Mouse (Mus musculus) myocyte (in vitro differentiated cells): ENCODE measurements around the gene Ttl.

Experiments
- CEBPB ChIP-seq: IDR thresholded peaks from 2 replicates; pipeline ENCODE4 v1.6.1; 2011; ENCODE audit warnings: mild to moderate bottlenecking, moderate library complexity; ENCODE audit not compliant: poor library complexity, insufficient read depth, severe bottlenecking
- E2F4 ChIP-seq: IDR thresholded peaks from one replicate; pipeline ENCODE4 v1.6.1; 2011; ENCODE audit warnings: mild to moderate bottlenecking, control low read depth, moderate library complexity; ENCODE audit not compliant: insufficient read depth
- MAX ChIP-seq: IDR thresholded peaks from one replicate; pipeline ENCODE4 v1.6.1; 2011; ENCODE audit warnings: low read depth, mild to moderate bottlenecking, control low read depth
- MYOD1 ChIP-seq, 3 experiments: IDR thresholded peaks; one replicate each; pipeline ENCODE4 v1.6.1; 2011; ENCODE audit warnings: control low read depth in 2 of 3, low read depth in 2 of 3, mild to moderate bottlenecking in 2 of 3, moderate library complexity in 1 of 3; ENCODE audit not compliant: insufficient read length in 2 of 3, control insufficient read depth in 1 of 3
- MYOG ChIP-seq, 3 experiments: IDR thresholded peaks; one replicate each; pipeline ENCODE4 v1.6.1; 2011; ENCODE audit warnings: control low read depth in 2 of 3, low read depth in 2 of 3, mild to moderate bottlenecking in 2 of 3; ENCODE audit not compliant: insufficient read length in 2 of 3, control insufficient read depth in 1 of 3, insufficient read depth in 1 of 3
- POLR2A ChIP-seq: IDR thresholded peaks from one replicate; pipeline ENCODE4 v1.6.1; 2011; ENCODE audit warnings: low read depth, mild to moderate bottlenecking, control low read depth, moderate library complexity; ENCODE audit not compliant: insufficient read length
- POLR2AphosphoS2 ChIP-seq: IDR thresholded peaks from one replicate; pipeline ENCODE4 v1.6.1; 2011; ENCODE audit warnings: low read depth, control low read depth; ENCODE audit not compliant: insufficient read length
- REST ChIP-seq: IDR thresholded peaks from one replicate; pipeline ENCODE4 v1.6.1; 2011; ENCODE audit warnings: mild to moderate bottlenecking, control low read depth, moderate library complexity; ENCODE audit not compliant: insufficient read depth, insufficient read length
- TCF3 ChIP-seq: IDR thresholded peaks from one replicate; pipeline ENCODE4 v1.6.1; 2011; ENCODE audit warnings: low read depth, control low read depth; ENCODE audit not compliant: insufficient read length
- USF1 ChIP-seq: IDR thresholded peaks from one replicate; pipeline ENCODE4 v1.6.1; 2011; ENCODE audit warnings: low read depth, mild to moderate bottlenecking, control low read depth, moderate library complexity

- TF ChIP-seq USF1, result no peak
- no peak for TF ChIP-seq POLR2A
- no peak for TF ChIP-seq CEBPB
- no peak for TF ChIP-seq TCF3
- TF ChIP-seq MYOG (IDR thresholded peaks at IDR 0.05; ENCODE audit: control insufficient read depth in 1 of 3, insufficient read depth in 1 of 3, insufficient read length in 2 of 3, low read depth in 2 of 3), result no peak
- no peak for TF ChIP-seq MAX
- TF ChIP-seq E2F4, result no peak
- TF ChIP-seq MYOD1 (IDR thresholded peaks at IDR 0.05; ENCODE audit: control insufficient read depth in 1 of 3, insufficient read length in 2 of 3, low read depth in 2 of 3), result no peak
- TF ChIP-seq POLR2AphosphoS2, result no peak
- no peak for TF ChIP-seq REST
These were observed 27.3 kb upstream of the Ttl start for GRCm38 (mm10) chr2:129038426-129038936.
